Mouse (Mus musculus) midbrain, embryonic 12.5 days (tissue): ENCODE data around the gene Gm9887. TPM values are rescaled to one million over a fixed set of nuclear protein-coding genes. Genes with fewer than 3 reads are reported as not detected.
"Not testable (repeated sequence)": the region's sequence is repeated elsewhere in the genome, so short reads cannot be mapped to it uniquely, and the experiment has no call there.

ENCODE experiments used
- ATAC-seq: fragments of 200-750 bp; cut with Nextera tagmentation; 2 replicates; pipeline ENCODE4 v1.8.0; 2017; ENCODE audit warnings: low read depth, moderate TSS enrichment, moderate library complexity; ENCODE audit not compliant: low FRiP score
- H3K27ac ChIP-seq: fragments of 300-500 bp; sonication (generic); replicated peaks from 2 replicates; pipeline ENCODE4 v1.5.1; 2016; ENCODE audit warnings: mild to moderate bottlenecking
- H3K27me3 ChIP-seq: fragments of 300-500 bp; sonication (generic); 2 replicates; pipeline ENCODE4 v1.6.1; 2016; ENCODE audit warnings: mild to moderate bottlenecking
- H3K36me3 ChIP-seq: fragments of 300-500 bp; sonication (generic); 2 replicates; pipeline ENCODE4 v1.6.1; 2016
- H3K4me1 ChIP-seq: fragments of 300-500 bp; sonication (generic); 2 replicates; pipeline ENCODE4 v1.6.1; 2016
- H3K4me2 ChIP-seq: fragments of 300-500 bp; sonication (generic); replicated peaks from 2 replicates; pipeline ENCODE4 v1.6.1; 2016; ENCODE audit warnings: mild to moderate bottlenecking, moderate library complexity
- H3K4me3 ChIP-seq: fragments of 300-500 bp; sonication (generic); 2 replicates; pipeline ENCODE4 v1.5.1; 2016; ENCODE audit warnings: mild to moderate bottlenecking
- H3K9ac ChIP-seq: fragments of 300-500 bp; sonication (generic); replicated peaks from 2 replicates; pipeline ENCODE4 v1.6.1; 2016; ENCODE audit warnings: mild to moderate bottlenecking, moderate library complexity
- H3K9me3 ChIP-seq: fragments of 300-500 bp; sonication (generic); 2 replicates; pipeline ENCODE4 v1.6.1; 2016; ENCODE audit warnings: mild to moderate bottlenecking
- WGBS: fragments of 180-500 bp; shearing (Covaris S2); methylation state at CpG from one replicate; pipeline ENCODE4 v1.1.7; 2016; 5-methylcytosine and 5-hydroxymethylcytosine counted together
- polyA plus RNA-seq: library from polyadenylated mRNA; unstranded; fragments of >200 nt; fragmentation: Nextera tagmentation; extraction: Ambion mirVana; gene quantifications from 2 replicates; pipeline ENCODE4 v1.2.1, GENCODE M21; 2016

Gene Gm9887
- polyA plus RNA-seq, 1 experiment from 2014 or later = 1.6 TPM

GRCm38 (mm10) chr12:69382880-69383279 is 10.6 kb upstream of the Gm9887 start:
- Histone ChIP-seq H3K4me2 (no peak overlapping the region), H3K9ac (no peak overlapping the region), H3K27ac (no peak overlapping the region), H3K27me3 (no peaks in the 10 kb centered on the region), H3K9me3 (no peaks in the 10 kb centered on the region), H3K4me3 (no peak overlapping the region), H3K36me3 (no peaks in the 10 kb centered on the region), H3K4me1 (no peaks in the 10 kb centered on the region)
- WGBS = 90% methylated on average over 1 of the region's 1 CpGs
- no peak for ATAC-seq

GRCm38 (mm10) chr12:69378558-69379454 is 6.5 kb upstream of the Gm9887 start:
- Histone ChIP-seq H3K9me3 (no peaks in the 10 kb centered on the region), H3K27me3 (no peaks in the 10 kb centered on the region), H3K27ac (no peak overlapping the region), H3K4me1 (peaks cover 13% of the 10 kb centered on the region), H3K9ac (no peak overlapping the region), H3K4me3 (no peak overlapping the region), H3K4me2 (no peak overlapping the region), H3K36me3 (0 out of 2 replicates have a peak, but pooled peaks cover 3% of the 10 kb centered on the region)
- WGBS = 94% methylated on average over 11 of the region's 11 CpGs
- no peak for ATAC-seq

GRCm38 (mm10) chr12:69377636-69378035 is 5.4 kb upstream of the Gm9887 start:
- not testable (repeated sequence) for H3K9me3 ChIP-seq, ATAC-seq, H3K36me3 ChIP-seq, H3K4me3 ChIP-seq, H3K27me3 ChIP-seq, H3K27ac ChIP-seq, H3K9ac ChIP-seq, H3K4me2 ChIP-seq
- H3K4me1 ChIP-seq = peaks cover 21% of the 10 kb centered on the region
- WGBS = 95% methylated on average over 6 of the region's 6 CpGs

GRCm38 (mm10) chr12:69377188-69377587 is 4.9 kb upstream of the Gm9887 start:
- Histone ChIP-seq H3K4me2 (no peak overlapping the region), H3K4me3 (no peak overlapping the region), H3K9ac (no peak overlapping the region), H3K27ac (no peak overlapping the region), H3K4me1 (peaks cover 21% of the 10 kb centered on the region), H3K36me3 (0 out of 2 replicates have a peak, but pooled peaks cover 3% of the 10 kb centered on the region), H3K9me3 (no peaks in the 10 kb centered on the region), H3K27me3 (no peaks in the 10 kb centered on the region)
- no peak for ATAC-seq
- WGBS = 98% methylated on average over 1 of the region's 1 CpGs

- ATAC-seq = no peak
- Histone ChIP-seq H3K4me2 (no peak overlapping the region), H3K4me3 (no peak overlapping the region)
Observed at GRCm38 (mm10) chr12:69376132-69376531, 3.9 kb upstream of the Gm9887 start.

GRCm38 (mm10) chr12:69373850-69374766 is 1.9 kb upstream of the Gm9887 start:
- Histone ChIP-seq H3K9ac (peak overlapping the region; percentile 98; the same call in 1 of the 2 replicates), H3K4me2 (peak overlapping the region; percentile 93), H3K36me3 (0 out of 2 replicates have a peak, but pooled peaks cover 3% of the 10 kb centered on the region), H3K27ac (no peak overlapping the region), H3K4me1 (peaks cover 28% of the 10 kb centered on the region), H3K27me3 (no peaks in the 10 kb centered on the region), H3K9me3 (no peaks in the 10 kb centered on the region), H3K4me3 (peak overlapping the region; percentile 99)
- 47% methylated on average over 11 of the region's 11 CpGs for WGBS
- ATAC-seq = no peak

More at GRCm38 (mm10) chr12:69376132-69376531, 3.9 kb upstream of the Gm9887 start:
- WGBS = 89% methylated on average over 2 of the region's 2 CpGs
- Histone ChIP-seq H3K9ac (no peak overlapping the region), H3K36me3 (0 out of 2 replicates have a peak, but pooled peaks cover 3% of the 10 kb centered on the region), H3K27me3 (no peaks in the 10 kb centered on the region), H3K27ac (no peak overlapping the region), H3K4me1 (peaks cover 24% of the 10 kb centered on the region), H3K9me3 (no peaks in the 10 kb centered on the region)

GRCm38 (mm10) chr12:69372731-69373331 is 573 bp upstream of the Gm9887 start:
- Histone ChIP-seq H3K36me3 (0 out of 2 replicates have a peak, but pooled peaks cover 3% of the 10 kb centered on the region), H3K4me3 (peak overlapping the region; percentile 99), H3K27ac (peak overlapping the region; percentile 92), H3K9me3 (no peaks in the 10 kb centered on the region), H3K9ac (peak overlapping the region; percentile 98), H3K4me2 (peak overlapping the region; percentile 93), H3K4me1 (peaks cover 28% of the 10 kb centered on the region), H3K27me3 (no peaks in the 10 kb centered on the region)
- ATAC-seq = peak; percentile 5; the same call in 1 of the 2 replicates
- WGBS = under 1% methylated on average over 42 of the region's 42 CpGs

- Histone ChIP-seq H3K9ac (peak overlapping the region; percentile 98), H3K4me2 (peak overlapping the region; percentile 93), H3K27me3 (no peaks in the 10 kb centered on the region), H3K27ac (peak overlapping the region; percentile 92), H3K4me3 (peak overlapping the region; percentile 99), H3K4me1 (peaks cover 28% of the 10 kb centered on the region), H3K36me3 (no peaks in the 10 kb centered on the region), H3K9me3 (no peaks in the 10 kb centered on the region)
- under 1% methylated on average over 22 of the region's 24 CpGs for WGBS
- ATAC-seq = peak; percentile 89; the same call in 1 of the 2 replicates
Observed at GRCm38 (mm10) chr12:69371421-69371853, 821 bp downstream of the Gm9887 start.

GRCm38 (mm10) chr12:69370936-69371335 is 1.3 kb downstream of the Gm9887 start:
- WGBS = 15% methylated on average over 7 of the region's 7 CpGs
- Histone ChIP-seq H3K27ac (peak overlapping the region; percentile 92), H3K4me3 (peak overlapping the region; percentile 99), H3K9ac (peak overlapping the region; percentile 98), H3K4me2 (peak overlapping the region; percentile 93), H3K9me3 (no peaks in the 10 kb centered on the region), H3K36me3 (no peaks in the 10 kb centered on the region), H3K4me1 (peaks cover 25% of the 10 kb centered on the region), H3K27me3 (no peaks in the 10 kb centered on the region)
- ATAC-seq = no peak

GRCm38 (mm10) chr12:69367557-69367956 is 4.7 kb downstream of the Gm9887 start:
- ATAC-seq = no peak
- H3K27me3 ChIP-seq = no peaks in the 10 kb centered on the region
- H3K36me3 ChIP-seq = no peaks in the 10 kb centered on the region
- no peak overlapping the region for H3K27ac ChIP-seq
- H3K4me3 ChIP-seq = no peak overlapping the region
- H3K4me1 ChIP-seq = peaks cover 17% of the 10 kb centered on the region
- no peaks in the 10 kb centered on the region for H3K9me3 ChIP-seq
- no peak overlapping the region for H3K4me2 ChIP-seq
- H3K9ac ChIP-seq = no peak overlapping the region
- 77% methylated on average over 2 of the region's 2 CpGs for WGBS

- Histone ChIP-seq H3K4me1 (peaks cover 26% of the 10 kb centered on the region), H3K36me3 (no peaks in the 10 kb centered on the region)
Observed at GRCm38 (mm10) chr12:69366424-69366823, 5.8 kb downstream of the Gm9887 start.

More at GRCm38 (mm10) chr12:69366424-69366823, 5.8 kb downstream of the Gm9887 start:
- ATAC-seq = no peak
- H3K9me3 ChIP-seq = no peaks in the 10 kb centered on the region
- no peaks in the 10 kb centered on the region for H3K27me3 ChIP-seq
- no peak overlapping the region for H3K9ac ChIP-seq
- H3K27ac ChIP-seq = no peak overlapping the region
- H3K4me3 ChIP-seq = no peak overlapping the region
- no peak overlapping the region for H3K4me2 ChIP-seq
